Mouse (Mus musculus) bone marrow macrophage, adult 2 months (primary cell): ENCODE data around the gene Sipa1l3.

Source experiments
- CTCF ChIP-seq: IDR thresholded peaks from 2 replicates; pipeline ENCODE4 v1.5.1; 2012; ENCODE audit warnings: low read depth, mild to moderate bottlenecking, low read length, moderate library complexity
- POLR2A ChIP-seq: IDR thresholded peaks from 2 replicates; pipeline ENCODE4 v1.6.1; 2012; ENCODE audit warnings: mild to moderate bottlenecking, low read depth, low read length, borderline replicate concordance

GRCm38 (mm10) chr7:29390234-29390633 is 128.2 kb downstream of the Sipa1l3 start:
- no peak for TF ChIP-seq CTCF
- no peak for TF ChIP-seq POLR2A
